Mouse (Mus musculus) hindbrain, embryonic 14.5 days (tissue): ENCODE results near the gene Zfand4. TPM values are rescaled to one million over a fixed set of nuclear protein-coding genes. Genes with fewer than 3 reads are reported as not detected.

ENCODE experiments used
- ATAC-seq: fragments of 200-750 bp; cut with Nextera tagmentation; 2 replicates; pipeline ENCODE4 v1.8.0; 2017; ENCODE audit warnings: moderate number of reproducible peaks, mild to moderate bottlenecking, moderate TSS enrichment, moderate library complexity; ENCODE audit not compliant: low FRiP score
- DNase-seq: peaks from one replicate; pipeline ENCODE4 v3.0.0-alpha.2; 2015; ENCODE audit warnings: low spot score
- H3K27ac ChIP-seq: fragments of 300-500 bp; sonication (generic); 2 replicates; pipeline ENCODE4 v1.5.1; 2014; ENCODE audit warnings: mild to moderate bottlenecking, moderate library complexity
- H3K27me3 ChIP-seq: fragments of 300-500 bp; sonication (generic); 2 replicates; pipeline ENCODE4 v1.6.1; 2014; ENCODE audit warnings: mild to moderate bottlenecking, low read length, mixed read lengths; ENCODE audit not compliant: control insufficient read depth, insufficient read depth
- H3K36me3 ChIP-seq: fragments of 300-500 bp; sonication (generic); replicated peaks from 2 replicates; pipeline ENCODE4 v1.6.1; 2014; ENCODE audit not compliant: control insufficient read depth, insufficient read depth
- H3K4me1 ChIP-seq: fragments of 300-500 bp; sonication (generic); replicated peaks from 2 replicates; pipeline ENCODE4 v1.6.1; 2014; ENCODE audit warnings: antibody characterized with exemption, low read length, mixed read lengths; ENCODE audit not compliant: control insufficient read depth, insufficient read depth
- H3K4me2 ChIP-seq: fragments of 300-500 bp; sonication (generic); replicated peaks from 2 replicates; pipeline ENCODE4 v1.6.1; 2014; ENCODE audit warnings: mild to moderate bottlenecking, moderate library complexity
- H3K4me3 ChIP-seq: fragments of 300-500 bp; sonication (generic); replicated peaks from 2 replicates; pipeline ENCODE4 v1.5.1; 2014; ENCODE audit warnings: mild to moderate bottlenecking, low read length
- H3K9ac ChIP-seq: fragments of 300-500 bp; sonication (generic); 2 replicates; pipeline ENCODE4 v1.6.1; 2014
- H3K9me3 ChIP-seq: fragments of 300-500 bp; sonication (generic); 2 replicates; pipeline ENCODE4 v1.6.1; 2016; ENCODE audit warnings: low read length; ENCODE audit not compliant: control insufficient read depth
- WGBS: fragments of 180-500 bp; shearing (Covaris S2); extraction: QIAGEN DNeasy Blood & Tissue Kit; methylation state at CpG from one replicate; pipeline ENCODE4 v1.1.7; 2014; 5-methylcytosine and 5-hydroxymethylcytosine counted together
- polyA plus RNA-seq: library from polyadenylated mRNA; unstranded; fragments of >200 nt; fragmentation: Nextera tagmentation; extraction: Ambion mirVana; gene quantifications from 2 replicates; pipeline ENCODE4 v1.2.1, GENCODE M21; 2014

Zfand4 gene
- polyA plus RNA-seq, 1 experiment from 2014 or later, result 6.7 TPM

GRCm38 (mm10) chr6:116356948-116357325 is 92.9 kb downstream of the Zfand4 start:
- Histone ChIP-seq H3K27ac (no peak overlapping the region), H3K4me2 (no peak overlapping the region), H3K9me3 (no peaks in the 10 kb centered on the region), H3K27me3 (no peaks in the 10 kb centered on the region), H3K36me3 (no peaks in the 10 kb centered on the region), H3K4me3 (no peak overlapping the region), H3K4me1 (no peaks in the 10 kb centered on the region), H3K9ac (no peak overlapping the region)
- no peak for ATAC-seq
- DNase-seq, result no peak
- 64% methylated on average over 4 of the region's 4 CpGs for WGBS

- no peak for DNase-seq
- Histone ChIP-seq H3K27me3 (no peaks in the 10 kb centered on the region), H3K4me2 (no peak overlapping the region), H3K36me3 (no peaks in the 10 kb centered on the region), H3K9ac (no peak overlapping the region), H3K4me3 (no peak overlapping the region), H3K27ac (no peak overlapping the region), H3K9me3 (no peaks in the 10 kb centered on the region), H3K4me1 (no peaks in the 10 kb centered on the region)
- no peak for ATAC-seq
- 71% methylated on average over 8 of the region's 8 CpGs for WGBS
These were observed 94.0 kb downstream of the Zfand4 start for GRCm38 (mm10) chr6:116358056-116358455.

- WGBS, result 81% methylated on average over 3 of the region's 3 CpGs
- H3K27me3 ChIP-seq, result no peaks in the 10 kb centered on the region
- no peak overlapping the region for H3K9ac ChIP-seq
- DNase-seq, result no peak
- no peak for ATAC-seq
- H3K36me3 ChIP-seq, result no peaks in the 10 kb centered on the region
- no peaks in the 10 kb centered on the region for H3K9me3 ChIP-seq
- H3K4me3 ChIP-seq, result no peak overlapping the region
- no peaks in the 10 kb centered on the region for H3K4me1 ChIP-seq
- H3K4me2 ChIP-seq, result no peak overlapping the region
- H3K27ac ChIP-seq, result no peak overlapping the region
These were observed 95.2 kb downstream of the Zfand4 start for GRCm38 (mm10) chr6:116359256-116359655.

DNA sequence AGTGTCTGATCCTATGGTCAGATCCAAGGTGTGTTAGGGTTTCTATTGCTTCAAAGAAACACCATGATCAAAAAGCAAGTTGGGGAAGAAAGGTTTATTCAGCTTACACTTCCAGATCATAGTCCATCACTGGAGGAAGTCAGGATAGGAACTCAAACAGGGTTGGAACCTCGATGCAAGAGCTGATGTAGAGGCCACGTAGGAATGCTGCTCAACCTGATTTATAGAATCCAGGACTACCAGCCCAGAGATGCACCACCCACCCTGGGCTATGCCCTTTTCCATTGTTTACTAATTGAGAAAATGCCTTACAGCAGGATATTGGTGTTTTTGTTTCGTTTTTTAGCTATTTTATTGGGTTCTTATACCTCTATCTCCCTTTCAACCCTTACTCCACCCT is 97.4 kb downstream of the Zfand4 start:
- Histone ChIP-seq H3K4me3 (no peak overlapping the region), H3K27ac (no peak overlapping the region), H3K27me3 (no peaks in the 10 kb centered on the region), H3K4me2 (no peak overlapping the region), H3K9ac (no peak overlapping the region), H3K9me3 (no peaks in the 10 kb centered on the region), H3K4me1 (no peaks in the 10 kb centered on the region), H3K36me3 (no peaks in the 10 kb centered on the region)
- ATAC-seq (no peak), DNase-seq (no peak)
- 98% methylated on average over 3 of the region's 3 CpGs for WGBS

DNA sequence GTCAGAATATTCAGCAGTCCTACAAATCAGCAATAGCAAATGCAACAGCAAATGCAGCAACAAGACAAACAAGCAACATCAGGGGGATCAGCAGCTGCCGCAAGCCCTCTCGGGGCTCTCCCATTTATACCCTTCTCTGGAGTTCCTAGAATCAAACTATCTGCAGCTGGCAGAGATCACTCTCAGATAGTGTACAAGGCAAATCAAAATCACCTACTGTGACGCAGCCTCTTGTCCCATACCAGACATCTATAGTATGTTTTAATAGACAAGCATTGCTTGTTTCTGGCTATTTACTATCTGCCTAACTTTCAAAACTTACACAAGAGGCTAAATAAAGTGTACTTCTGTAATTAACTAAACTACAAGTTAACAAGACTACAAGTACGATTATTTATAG is 98.0 kb downstream of the Zfand4 start:
- ATAC-seq (no peak), DNase-seq (no peak)
- H3K4me2 ChIP-seq, result no peak overlapping the region
- WGBS, result 91% methylated on average over 4 of the region's 4 CpGs
- H3K4me1 ChIP-seq, result no peaks in the 10 kb centered on the region
- H3K36me3 ChIP-seq, result no peaks in the 10 kb centered on the region
- no peak overlapping the region for H3K27ac ChIP-seq
- H3K4me3 ChIP-seq, result no peak overlapping the region
- H3K9ac ChIP-seq, result no peak overlapping the region
- no peaks in the 10 kb centered on the region for H3K9me3 ChIP-seq
- no peaks in the 10 kb centered on the region for H3K27me3 ChIP-seq

GRCm38 (mm10) chr6:116367971-116368370 is 103.9 kb downstream of the Zfand4 start:
- no peaks in the 10 kb centered on the region for H3K9me3 ChIP-seq
- no peak overlapping the region for H3K9ac ChIP-seq
- H3K4me2 ChIP-seq, result no peak overlapping the region
- no peaks in the 10 kb centered on the region for H3K36me3 ChIP-seq
- H3K4me3 ChIP-seq, result no peak overlapping the region
- DNase-seq (no peak), ATAC-seq (no peak)
- H3K27me3 ChIP-seq, result no peaks in the 10 kb centered on the region
- H3K4me1 ChIP-seq, result no peaks in the 10 kb centered on the region
- WGBS, result 66% methylated on average over 11 of the region's 11 CpGs
- H3K27ac ChIP-seq, result no peak overlapping the region

- H3K4me1 ChIP-seq, result no peaks in the 10 kb centered on the region
- no peak for ATAC-seq
- no peaks in the 10 kb centered on the region for H3K27me3 ChIP-seq
- no peak overlapping the region for H3K27ac ChIP-seq
- no peaks in the 10 kb centered on the region for H3K36me3 ChIP-seq
- H3K9me3 ChIP-seq, result no peaks in the 10 kb centered on the region
- no peak for DNase-seq
- 96% methylated on average over 1 of the region's 1 CpGs for WGBS
- H3K4me3 ChIP-seq, result no peak overlapping the region
- no peak overlapping the region for H3K4me2 ChIP-seq
- H3K9ac ChIP-seq, result no peak overlapping the region
These were observed 105.8 kb downstream of the Zfand4 start for GRCm38 (mm10) chr6:116369811-116370210.

- Histone ChIP-seq H3K4me2 (no peak overlapping the region), H3K4me1 (no peaks in the 10 kb centered on the region), H3K9me3 (no peaks in the 10 kb centered on the region), H3K4me3 (no peak overlapping the region), H3K36me3 (no peaks in the 10 kb centered on the region), H3K9ac (no peak overlapping the region), H3K27me3 (no peaks in the 10 kb centered on the region), H3K27ac (no peak overlapping the region)
- 92% methylated on average over 6 of the region's 6 CpGs for WGBS
- DNase-seq, result no peak
- no peak for ATAC-seq
These were observed 106.4 kb downstream of the Zfand4 start for GRCm38 (mm10) chr6:116370216-116370976.

GRCm38 (mm10) chr6:116371500-116371899 is 107.5 kb downstream of the Zfand4 start:
- no peak overlapping the region for H3K4me3 ChIP-seq
- ATAC-seq (no peak), DNase-seq (no peak)
- no peaks in the 10 kb centered on the region for H3K9me3 ChIP-seq
- no peak overlapping the region for H3K4me2 ChIP-seq
- H3K4me1 ChIP-seq, result no peaks in the 10 kb centered on the region
- H3K36me3 ChIP-seq, result no peaks in the 10 kb centered on the region
- no peaks in the 10 kb centered on the region for H3K27me3 ChIP-seq
- no peak overlapping the region for H3K27ac ChIP-seq
- no peak overlapping the region for H3K9ac ChIP-seq
- 87% methylated on average over 3 of the region's 3 CpGs for WGBS

DNA sequence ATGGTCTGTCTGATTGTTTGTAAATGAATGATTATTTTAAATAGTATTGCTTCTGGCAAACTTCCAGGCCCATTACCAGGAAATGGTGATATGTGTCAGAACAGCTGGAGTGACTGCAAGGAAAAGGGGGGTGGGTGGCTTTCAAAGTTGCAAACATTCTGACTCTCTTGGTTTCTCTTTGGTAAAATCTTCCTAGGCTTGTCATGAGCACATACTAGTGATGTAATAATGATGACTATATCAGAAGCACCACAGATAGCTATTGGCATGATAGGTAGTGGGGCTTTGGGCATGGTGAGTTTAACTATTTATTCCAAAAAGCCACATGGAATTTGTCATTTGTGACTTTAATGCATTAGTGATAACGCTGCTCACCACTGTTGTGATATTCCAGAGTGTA is 110.1 kb downstream of the Zfand4 start:
- DNase-seq, result no peak
- WGBS, result 97% methylated on average over 1 of the region's 1 CpGs

More for the DNA sequence above, 110.1 kb downstream of the Zfand4 start:
- H3K4me1 ChIP-seq, result no peaks in the 10 kb centered on the region
- no peak for ATAC-seq
- no peaks in the 10 kb centered on the region for H3K9me3 ChIP-seq
- H3K27me3 ChIP-seq, result no peaks in the 10 kb centered on the region
- no peak overlapping the region for H3K4me3 ChIP-seq
- no peak overlapping the region for H3K9ac ChIP-seq
- H3K4me2 ChIP-seq, result no peak overlapping the region
- no peak overlapping the region for H3K27ac ChIP-seq
- H3K36me3 ChIP-seq, result peaks cover 9% of the 10 kb centered on the region
